Mouse (Mus musculus) embryonic facial prominence, embryonic 14.5 days (tissue): ENCODE measurements around the gene Vmn2r53. TPM values are rescaled to one million over a fixed set of nuclear protein-coding genes. Genes with fewer than 3 reads are reported as not detected.
"Not testable (repeated sequence)": the region's sequence is repeated elsewhere in the genome, so short reads cannot be mapped to it uniquely, and the experiment has no call there.

ENCODE experiments used
- ATAC-seq: fragments of 200-750 bp; cut with Nextera tagmentation; 2 replicates; pipeline ENCODE4 v1.8.0; 2017; ENCODE audit warnings: low read depth, moderate number of reproducible peaks, moderate TSS enrichment
- DNase-seq: peaks from one replicate; pipeline ENCODE4 v3.0.0-alpha.2; 2015; ENCODE audit warnings: low spot score
- H3K27ac ChIP-seq: fragments of 300-500 bp; sonication (generic); replicated peaks from 2 replicates; pipeline ENCODE4 v1.5.1; 2014; ENCODE audit warnings: low read depth, mild to moderate bottlenecking, low read length, moderate library complexity
- H3K27me3 ChIP-seq: fragments of 300-500 bp; sonication (generic); replicated peaks from 2 replicates; pipeline ENCODE4 v1.6.1; 2014; ENCODE audit warnings: low read length; ENCODE audit not compliant: control insufficient read depth, insufficient read depth
- H3K36me3 ChIP-seq: fragments of 300-500 bp; sonication (generic); 2 replicates; pipeline ENCODE4 v1.6.1; 2014; ENCODE audit warnings: low read length, mixed read lengths; ENCODE audit not compliant: control insufficient read depth, insufficient read depth
- H3K4me1 ChIP-seq: fragments of 300-500 bp; sonication (generic); 2 replicates; pipeline ENCODE4 v1.6.1; 2014; ENCODE audit warnings: antibody characterized with exemption, low read length; ENCODE audit not compliant: control insufficient read depth, insufficient read depth
- H3K4me2 ChIP-seq: fragments of 300-500 bp; sonication (generic); 2 replicates; pipeline ENCODE4 v1.6.1; 2014; ENCODE audit warnings: low read depth, mild to moderate bottlenecking, low read length, moderate library complexity, mixed read lengths
- H3K4me3 ChIP-seq: fragments of 300-500 bp; sonication (generic); 2 replicates; pipeline ENCODE4 v1.5.1; 2014; ENCODE audit warnings: low read depth, mild to moderate bottlenecking, low read length
- H3K9ac ChIP-seq: fragments of 300-500 bp; sonication (generic); 2 replicates; pipeline ENCODE4 v1.6.1; 2014; ENCODE audit warnings: low read depth, mild to moderate bottlenecking, low read length, moderate library complexity, mixed read lengths
- H3K9me3 ChIP-seq: fragments of 300-500 bp; sonication (generic); 2 replicates; pipeline ENCODE4 v1.6.1; 2016; ENCODE audit warnings: low read length; ENCODE audit not compliant: control insufficient read depth
- WGBS: fragments of 180-500 bp; shearing (Covaris S2); extraction: QIAGEN DNeasy Blood & Tissue Kit; methylation state at CpG from one replicate; pipeline ENCODE4 v1.1.7; 2014; 5-methylcytosine and 5-hydroxymethylcytosine counted together
- polyA plus RNA-seq: library from polyadenylated mRNA; unstranded; fragments of >200 nt; fragmentation: Nextera tagmentation; extraction: Ambion mirVana; gene quantifications from 2 replicates; pipeline ENCODE4 v1.2.1, GENCODE M21; 2014

Gene Vmn2r53
- not detected in 2 replicates for polyA plus RNA-seq

- DNase-seq (no peak), ATAC-seq (no peak)
- Histone ChIP-seq H3K27me3 (no peaks in the 10 kb centered on the region), H3K4me2 (no peak within 1 kb of the TSS), H3K4me3 (no peak within 1 kb of the TSS), H3K9ac (no peak within 1 kb of the TSS), H3K9me3 (peaks cover 8% of the 10 kb centered on the region; the same call in 1 of the 2 replicates), H3K36me3 (no peaks in the 10 kb centered on the region), H3K27ac (no peak within 1 kb of the TSS), H3K4me1 (no peaks in the 10 kb centered on the region)
Measured at GRCm38 (mm10) chr7:12608688-12609087, at the start of gene Vmn2r53. TSS of gene Vmn2r53 (minus strand) at chr7:12608788.

- H3K9me3 ChIP-seq, DNase-seq, H3K27ac ChIP-seq, H3K27me3 ChIP-seq, ATAC-seq, H3K4me1 ChIP-seq, H3K4me3 ChIP-seq, H3K9ac ChIP-seq, H3K4me2 ChIP-seq, H3K36me3 ChIP-seq: not testable (repeated sequence)
- WGBS, result 77% methylated on average over 3 of the region's 4 CpGs
Measured at GRCm38 (mm10) chr7:12640219-12640618, 31.6 kb upstream of the Vmn2r53 start, which contains the start of gene Vmn2r54. TSS of gene Vmn2r54 (minus strand) at chr7:12640319.

Other genes starting within 250 kb of the Vmn2r53 start
- not detected in 2 replicates for gene Vmn1r84, start 239.5 kb downstream of the Vmn2r53 start, polyA plus RNA-seq
- gene Zfp551, start 186.0 kb downstream of the Vmn2r53 start, polyA plus RNA-seq, result 4.2 and 5.1 TPM in 2 replicates
- gene Zfp606, start 130.5 kb downstream of the Vmn2r53 start, polyA plus RNA-seq, result 21.8 and 22.3 TPM in 2 replicates
- gene 2900092C05Rik, start 96.3 kb downstream of the Vmn2r53 start, polyA plus RNA-seq, result not detected in 2 replicates
- gene Vmn2r54, start 31.5 kb upstream of the Vmn2r53 start, polyA plus RNA-seq, result not detected in 2 replicates
- not detected in 2 replicates for gene Vmn2r55, start 76.2 kb upstream of the Vmn2r53 start, polyA plus RNA-seq
- not detected in 2 replicates for gene Vmn2r56, start 126.2 kb upstream of the Vmn2r53 start, polyA plus RNA-seq
- gene Zscan18, start 194.8 kb upstream of the Vmn2r53 start, polyA plus RNA-seq, result 10.1 and 11.3 TPM in 2 replicates
- 10.8 and 11.9 TPM in 2 replicates for gene Zfp329, start 210.1 kb upstream of the Vmn2r53 start, polyA plus RNA-seq
- gene Zfp110, start 226.0 kb upstream of the Vmn2r53 start, polyA plus RNA-seq, result 34.2 and 38.0 TPM in 2 replicates